Mouse (Mus musculus): Measurements from ENCODE around the gene Olfml3. TPM values are rescaled to one million over a fixed set of nuclear protein-coding genes. Genes with fewer than 3 reads are reported as not detected.
A peak's percentile ranks its signal among the peaks of the same experiment; 100 is the strongest.

Olfml3 gene
- polyA plus RNA-seq (2016; fragmentation: Nextera tagmentation; extraction: Ambion mirVana), result 3.3 and 3.4 TPM in 2 replicates

GRCm38 (mm10) chr3:103737778-103738571 is at the start of gene Olfml3:
Gene Olfml3 (minus strand): TSS chr3:103738001.
- WGBS (ENCODE audit: insufficient replicate concordance), result 2% methylated on average over 18 of the region's 18 CpGs
- peak within 1 kb of the TSS; percentile 28; the same call in 1 of the 2 replicates for H3K9ac ChIP-seq

GRCm38 (mm10) chr3:103787225-103787624 is 49.4 kb upstream of the Olfml3 start:
- no peaks in the 10 kb centered on the region for H3K27me3 ChIP-seq (replicated peaks)
- no peaks in the 10 kb centered on the region for H3K9me3 ChIP-seq (replicated peaks)
- H3K27ac ChIP-seq, result peak overlapping the region; percentile 52; the same call in 1 of the 2 replicates
- H3K9ac ChIP-seq, result 0 out of 2 replicates have a peak overlapping the region, but pooled peaks have one; percentile 7
- no peak for ATAC-seq
- H3K4me3 ChIP-seq, result peak overlapping the region; percentile 13; the same call in 1 of the 2 replicates
- H3K36me3 ChIP-seq, result peaks cover 25% of the 10 kb centered on the region
- H3K4me1 ChIP-seq, result peaks cover 82% of the 10 kb centered on the region
- 50% methylated on average over 7 of the region's 7 CpGs for WGBS (ENCODE audit: insufficient replicate concordance)
- peak overlapping the region; percentile 28 for H3K4me2 ChIP-seq

More at GRCm38 (mm10) chr3:103737778-103738571, at the start of gene Olfml3:
- Histone ChIP-seq H3K4me1 (peaks cover 28% of the 10 kb centered on the region), H3K9me3 (replicated peaks) (no peaks in the 10 kb centered on the region), H3K4me2 (peak within 1 kb of the TSS; percentile 64), H3K27me3 (replicated peaks) (no peaks in the 10 kb centered on the region), H3K4me3 (peak within 1 kb of the TSS; percentile 27), H3K27ac (peak within 1 kb of the TSS; percentile 53; the same call in 1 of the 2 replicates), H3K36me3 (peaks cover 31% of the 10 kb centered on the region)
- ATAC-seq, result peak; percentile 80

- no peaks in the 10 kb centered on the region for H3K27me3 ChIP-seq (replicated peaks)
- H3K4me2 ChIP-seq, result peak overlapping the region; percentile 15; the same call in 1 of the 2 replicates
- ATAC-seq, result no peak
- H3K27ac ChIP-seq, result 0 out of 2 replicates have a peak overlapping the region, but pooled peaks have one; percentile 6
- peaks cover 28% of the 10 kb centered on the region for H3K36me3 ChIP-seq
- no peaks in the 10 kb centered on the region for H3K9me3 ChIP-seq (replicated peaks)
- 52% methylated on average over 4 of the region's 4 CpGs for WGBS (ENCODE audit: insufficient replicate concordance)
- H3K4me3 ChIP-seq, result no peak overlapping the region
- 0 out of 2 replicates have a peak overlapping the region, but pooled peaks have one; percentile 20 for H3K9ac ChIP-seq
- peaks cover 90% of the 10 kb centered on the region for H3K4me1 ChIP-seq
These were observed 45.2 kb upstream of the Olfml3 start for GRCm38 (mm10) chr3:103782844-103783609.

- H3K27me3 ChIP-seq (replicated peaks), result no peaks in the 10 kb centered on the region
- no peak for ATAC-seq
- no peak overlapping the region for H3K4me3 ChIP-seq
- WGBS (ENCODE audit: insufficient replicate concordance), result 81% methylated on average over 5 of the region's 5 CpGs
- H3K9me3 ChIP-seq (replicated peaks), result no peaks in the 10 kb centered on the region
- H3K4me1 ChIP-seq, result peaks cover 68% of the 10 kb centered on the region
- no peak overlapping the region for H3K4me2 ChIP-seq
- peaks cover 38% of the 10 kb centered on the region for H3K36me3 ChIP-seq
- H3K9ac ChIP-seq, result no peak overlapping the region
- no peak overlapping the region for H3K27ac ChIP-seq
These were observed 43.0 kb upstream of the Olfml3 start for GRCm38 (mm10) chr3:103780777-103781176.

- peaks cover 43% of the 10 kb centered on the region for H3K36me3 ChIP-seq
- H3K4me3 ChIP-seq, result no peak overlapping the region
- H3K9ac ChIP-seq, result no peak overlapping the region
- H3K4me2 ChIP-seq, result no peak overlapping the region
- peaks cover 63% of the 10 kb centered on the region for H3K4me1 ChIP-seq
- no peaks in the 10 kb centered on the region for H3K27me3 ChIP-seq (replicated peaks)
- ATAC-seq, result no peak
- 79% methylated on average over 3 of the region's 3 CpGs for WGBS (ENCODE audit: insufficient replicate concordance)
- no peak overlapping the region for H3K27ac ChIP-seq
- no peaks in the 10 kb centered on the region for H3K9me3 ChIP-seq (replicated peaks)
These were observed 42.5 kb upstream of the Olfml3 start for GRCm38 (mm10) chr3:103780271-103780670.

GRCm38 (mm10) chr3:103779183-103779582 is 41.4 kb upstream of the Olfml3 start:
- no peak overlapping the region for H3K4me2 ChIP-seq
- H3K9me3 ChIP-seq (replicated peaks), result no peaks in the 10 kb centered on the region
- no peak overlapping the region for H3K9ac ChIP-seq
- H3K27ac ChIP-seq, result no peak overlapping the region
- no peak for ATAC-seq
- peaks cover 46% of the 10 kb centered on the region for H3K36me3 ChIP-seq
- peaks cover 52% of the 10 kb centered on the region for H3K4me1 ChIP-seq
- H3K27me3 ChIP-seq (replicated peaks), result no peaks in the 10 kb centered on the region
- 60% methylated on average over 7 of the region's 7 CpGs for WGBS (ENCODE audit: insufficient replicate concordance)
- no peak overlapping the region for H3K4me3 ChIP-seq

- WGBS (ENCODE audit: insufficient replicate concordance), result 66% methylated on average over 6 of the region's 6 CpGs
- no peaks in the 10 kb centered on the region for H3K9me3 ChIP-seq (replicated peaks)
- no peak overlapping the region for H3K4me3 ChIP-seq
- no peaks in the 10 kb centered on the region for H3K27me3 ChIP-seq (replicated peaks)
- ATAC-seq, result no peak
- H3K9ac ChIP-seq, result no peak overlapping the region
- no peak overlapping the region for H3K27ac ChIP-seq
- H3K36me3 ChIP-seq, result peaks cover 46% of the 10 kb centered on the region
- H3K4me1 ChIP-seq, result peaks cover 47% of the 10 kb centered on the region
- H3K4me2 ChIP-seq, result no peak overlapping the region
These were observed 40.9 kb upstream of the Olfml3 start for GRCm38 (mm10) chr3:103778660-103779059.

- no peak for ATAC-seq
- H3K9ac ChIP-seq, result no peak overlapping the region
- H3K36me3 ChIP-seq, result peaks cover 53% of the 10 kb centered on the region
- H3K27me3 ChIP-seq (replicated peaks), result no peaks in the 10 kb centered on the region
- peaks cover 45% of the 10 kb centered on the region for H3K4me1 ChIP-seq
- H3K4me2 ChIP-seq, result no peak overlapping the region
- no peak overlapping the region for H3K27ac ChIP-seq
- H3K4me3 ChIP-seq, result no peak overlapping the region
- WGBS (ENCODE audit: insufficient replicate concordance), result 80% methylated on average over 11 of the region's 11 CpGs
- no peaks in the 10 kb centered on the region for H3K9me3 ChIP-seq (replicated peaks)
These were observed 40.1 kb upstream of the Olfml3 start for GRCm38 (mm10) chr3:103777940-103778339.

- Histone ChIP-seq H3K36me3 (peaks cover 93% of the 10 kb centered on the region), H3K9me3 (replicated peaks) (no peaks in the 10 kb centered on the region), H3K4me3 (no peak overlapping the region), H3K4me1 (peaks cover 14% of the 10 kb centered on the region), H3K27me3 (replicated peaks) (no peaks in the 10 kb centered on the region), H3K4me2 (no peak overlapping the region), H3K9ac (no peak overlapping the region), H3K27ac (no peak overlapping the region)
- 88% methylated on average over 15 of the region's 15 CpGs for WGBS (ENCODE audit: insufficient replicate concordance)
- ATAC-seq, result no peak
These were observed 36.2 kb upstream of the Olfml3 start for GRCm38 (mm10) chr3:103774009-103774408.

GRCm38 (mm10) chr3:103773508-103773907 is 35.7 kb upstream of the Olfml3 start:
- WGBS (ENCODE audit: insufficient replicate concordance), result 78% methylated on average over 3 of the region's 3 CpGs
- H3K4me2 ChIP-seq, result no peak overlapping the region
- no peak overlapping the region for H3K4me3 ChIP-seq
- no peak for ATAC-seq
- peaks cover 95% of the 10 kb centered on the region for H3K36me3 ChIP-seq
- peaks cover 11% of the 10 kb centered on the region; the same call in 1 of the 2 replicates for H3K4me1 ChIP-seq
- H3K27ac ChIP-seq, result 0 out of 2 replicates have a peak overlapping the region, but pooled peaks have one; percentile 10
- H3K27me3 ChIP-seq (replicated peaks), result no peaks in the 10 kb centered on the region
- no peaks in the 10 kb centered on the region for H3K9me3 ChIP-seq (replicated peaks)
- H3K9ac ChIP-seq, result no peak overlapping the region

- Histone ChIP-seq H3K4me1 (peaks cover 10% of the 10 kb centered on the region; the same call in 1 of the 2 replicates), H3K9ac (no peak overlapping the region), H3K4me3 (no peak overlapping the region), H3K27ac (no peak overlapping the region), H3K27me3 (replicated peaks) (no peaks in the 10 kb centered on the region), H3K36me3 (peaks cover 95% of the 10 kb centered on the region), H3K9me3 (replicated peaks) (no peaks in the 10 kb centered on the region), H3K4me2 (no peak overlapping the region)
- ATAC-seq, result no peak
- 69% methylated on average over 4 of the region's 4 CpGs for WGBS (ENCODE audit: insufficient replicate concordance)
These were observed 35.0 kb upstream of the Olfml3 start for GRCm38 (mm10) chr3:103772846-103773245.
